Mouse (Mus musculus) midbrain, embryonic 11.5 days (tissue): ENCODE measurements around the gene Olfr385. TPM values are rescaled to one million over a fixed set of nuclear protein-coding genes. Genes with fewer than 3 reads are reported as not detected.
"Not testable (repeated sequence)": the region's sequence is repeated elsewhere in the genome, so short reads cannot be mapped to it uniquely, and the experiment has no call there.

Experiments
- ATAC-seq: fragments of 200-750 bp; cut with Nextera tagmentation; 2 replicates; pipeline ENCODE4 v1.8.0; 2017; ENCODE audit warnings: moderate TSS enrichment, moderate library complexity; ENCODE audit not compliant: low FRiP score
- DNase-seq: peaks from one replicate; pipeline ENCODE4 v3.0.0; 2015; ENCODE audit warnings: low spot score; ENCODE audit errors: missing footprints
- H3K27ac ChIP-seq: fragments of 300-500 bp; sonication (generic); 2 replicates; pipeline ENCODE4 v1.5.1; 2014; ENCODE audit warnings: low read depth, low read length
- H3K27me3 ChIP-seq: fragments of 300-500 bp; sonication (generic); 2 replicates; pipeline ENCODE4 v1.6.1; 2014; ENCODE audit warnings: mild to moderate bottlenecking, low read length, moderate library complexity, mixed read lengths; ENCODE audit not compliant: control insufficient read depth, insufficient read depth
- H3K36me3 ChIP-seq: fragments of 300-500 bp; sonication (generic); 2 replicates; pipeline ENCODE4 v1.6.1; 2014; ENCODE audit warnings: mild to moderate bottlenecking, low read length, moderate library complexity, mixed read lengths; ENCODE audit not compliant: control insufficient read depth, insufficient read depth
- H3K4me1 ChIP-seq: fragments of 300-500 bp; sonication (generic); 2 replicates; pipeline ENCODE4 v1.6.1; 2014; ENCODE audit warnings: low read length; ENCODE audit not compliant: control insufficient read depth, insufficient read depth
- H3K4me2 ChIP-seq: fragments of 300-500 bp; sonication (generic); 2 replicates; pipeline ENCODE4 v1.6.1; 2014; ENCODE audit warnings: mild to moderate bottlenecking, moderate library complexity
- H3K4me3 ChIP-seq: fragments of 300-500 bp; sonication (generic); 2 replicates; pipeline ENCODE4 v1.5.1; 2014; ENCODE audit warnings: low read depth, low read length
- H3K9ac ChIP-seq: fragments of 300-500 bp; sonication (generic); 2 replicates; pipeline ENCODE4 v1.6.1; 2014; ENCODE audit warnings: low read length
- H3K9me3 ChIP-seq: fragments of 300-500 bp; sonication (generic); 2 replicates; pipeline ENCODE4 v1.6.1; 2016; ENCODE audit warnings: low read length; ENCODE audit not compliant: control insufficient read depth
- WGBS: fragments of 180-500 bp; shearing (Covaris S2); extraction: QIAGEN DNeasy Blood & Tissue Kit; methylation state at CpG from one replicate; pipeline ENCODE4 v1.1.7; 2014; 5-methylcytosine and 5-hydroxymethylcytosine counted together
- polyA plus RNA-seq: library from polyadenylated mRNA; unstranded; fragments of >200 nt; fragmentation: Nextera tagmentation; extraction: Ambion mirVana; gene quantifications from 2 replicates; pipeline ENCODE4 v1.2.1, GENCODE M21; 2014

The Olfr385 gene
- not detected in 2 replicates for polyA plus RNA-seq

- Histone ChIP-seq H3K4me1 (no peaks in the 10 kb centered on the region), H3K9ac (no peak within 1 kb of the TSS), H3K27me3 (no peaks in the 10 kb centered on the region), H3K36me3 (no peaks in the 10 kb centered on the region), H3K4me3 (no peak within 1 kb of the TSS), H3K4me2 (no peak within 1 kb of the TSS), H3K9me3 (no peaks in the 10 kb centered on the region), H3K27ac (no peak within 1 kb of the TSS)
- ATAC-seq (no peak), DNase-seq (no peak)
Measured at GRCm38 (mm10) chr11:73592908-73593307, at the start of gene Olfr385. Olfr385 (minus strand) TSS chr11:73593008.

- DNase-seq (no peak), ATAC-seq (no peak)
- no peaks in the 10 kb centered on the region for H3K4me1 ChIP-seq
Measured at GRCm38 (mm10) chr11:73598294-73598693, 5.5 kb upstream of the Olfr385 start, which contains the start of gene Olfr384. Olfr384 (plus strand) TSS chr11:73598594.

DNA sequence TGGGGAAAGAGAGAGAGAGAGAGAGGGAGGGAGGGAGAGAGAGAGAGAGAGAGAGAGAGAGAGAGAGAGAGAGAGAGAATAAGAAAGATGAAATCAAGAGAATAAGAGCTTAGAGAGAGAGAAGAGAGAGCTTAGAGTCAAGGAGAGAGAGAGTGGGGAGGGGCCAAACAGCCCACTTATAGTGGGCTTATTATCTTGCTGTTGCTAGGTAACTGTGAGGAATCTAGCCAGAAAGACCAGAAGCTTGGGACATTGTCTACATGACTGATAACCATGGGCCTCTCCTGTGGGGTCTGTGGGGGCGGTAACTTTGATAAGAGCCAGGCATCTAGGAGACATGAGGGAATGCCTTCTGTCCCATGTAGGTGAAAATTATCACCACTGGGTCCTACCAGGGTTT lies 9.6 kb downstream of the Olfr385 start:
- H3K27ac ChIP-seq, H3K4me1 ChIP-seq, H3K36me3 ChIP-seq, H3K4me2 ChIP-seq, H3K9ac ChIP-seq, H3K27me3 ChIP-seq, ATAC-seq, DNase-seq, H3K4me3 ChIP-seq, H3K9me3 ChIP-seq: not testable (repeated sequence)
- whole genome bisulfite sequencing: 88% methylated on average over 1 of the region's 1 CpGs

More at GRCm38 (mm10) chr11:73598294-73598693, 5.5 kb upstream of the Olfr385 start, which contains the start of gene Olfr384:
- Histone ChIP-seq H3K4me3 (no peak within 1 kb of the TSS), H3K36me3 (no peaks in the 10 kb centered on the region), H3K4me2 (no peak within 1 kb of the TSS), H3K9me3 (no peaks in the 10 kb centered on the region), H3K9ac (no peak within 1 kb of the TSS), H3K27me3 (no peaks in the 10 kb centered on the region), H3K27ac (no peak within 1 kb of the TSS)

DNA sequence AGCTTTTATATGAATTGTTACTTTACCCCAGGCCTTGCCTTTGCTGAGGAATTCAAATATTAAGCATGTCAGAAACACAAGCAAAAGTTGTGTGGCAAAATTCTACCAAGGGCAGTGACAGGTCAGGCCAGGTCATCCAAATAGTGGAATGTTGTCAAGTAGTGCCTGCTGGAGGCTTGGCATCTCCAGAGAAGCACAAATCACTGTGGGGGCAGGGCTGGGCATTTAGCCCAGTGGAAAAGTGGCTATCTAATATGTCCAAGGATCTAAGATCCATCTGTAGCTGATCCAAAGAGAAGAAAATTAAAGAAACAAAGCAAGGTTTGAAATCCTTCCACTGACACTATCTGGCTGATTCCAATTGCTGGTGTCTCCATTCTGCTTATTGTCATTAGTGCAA lies 12.9 kb downstream of the Olfr385 start:
- no peak overlapping the region for H3K9ac ChIP-seq
- H3K4me1 ChIP-seq: no peaks in the 10 kb centered on the region
- H3K4me3 ChIP-seq: no peak overlapping the region
- no peak for ATAC-seq
- no peaks in the 10 kb centered on the region for H3K36me3 ChIP-seq
- no peak for DNase-seq
- no peak overlapping the region for H3K4me2 ChIP-seq
- no peaks in the 10 kb centered on the region for H3K27me3 ChIP-seq
- H3K9me3 ChIP-seq: peaks cover 12% of the 10 kb centered on the region; the same call in 1 of the 2 replicates
- H3K27ac ChIP-seq: no peak overlapping the region

Other genes starting within 250 kb of the Olfr385 start
- gene Olfr20, start 242.2 kb downstream of the Olfr385 start, polyA plus RNA-seq: not detected in 2 replicates
- not detected in 2 replicates for gene Olfr376, start 221.8 kb downstream of the Olfr385 start, polyA plus RNA-seq
- gene Olfr1, start 193.4 kb downstream of the Olfr385 start, polyA plus RNA-seq: not detected in 2 replicates
- not detected in 2 replicates for gene Olfr378, start 164.5 kb downstream of the Olfr385 start, polyA plus RNA-seq
- gene Olfr380, start 135.5 kb downstream of the Olfr385 start, polyA plus RNA-seq: not detected in 2 replicates
- gene Olfr381, start 101.4 kb downstream of the Olfr385 start, polyA plus RNA-seq: not detected in 2 replicates
- not detected in 2 replicates for gene Olfr382, start 75.8 kb downstream of the Olfr385 start, polyA plus RNA-seq
- not detected in 2 replicates for gene Olfr384, start 5.6 kb upstream of the Olfr385 start, polyA plus RNA-seq
- gene Zfp735, start 95.8 kb upstream of the Olfr385 start, polyA plus RNA-seq: not detected in 2 replicates
- gene Olfr389, start 187.7 kb upstream of the Olfr385 start, polyA plus RNA-seq: not detected in 2 replicates
- not detected in 2 replicates for gene Olfr390, start 190.0 kb upstream of the Olfr385 start, polyA plus RNA-seq
- gene Olfr391-ps, start 210.0 kb upstream of the Olfr385 start, polyA plus RNA-seq: not detected in 2 replicates
- not detected in 2 replicates for gene Olfr392, start 224.0 kb upstream of the Olfr385 start, polyA plus RNA-seq